Mouse (Mus musculus): ENCODE data around the gene Slit3. TPM values are rescaled to one million over a fixed set of nuclear protein-coding genes. Genes with fewer than 3 reads are reported as not detected.

The Slit3 gene
- polyA plus RNA-seq, 1 experiment from 2014 or later, result 24.1 TPM

DNA sequence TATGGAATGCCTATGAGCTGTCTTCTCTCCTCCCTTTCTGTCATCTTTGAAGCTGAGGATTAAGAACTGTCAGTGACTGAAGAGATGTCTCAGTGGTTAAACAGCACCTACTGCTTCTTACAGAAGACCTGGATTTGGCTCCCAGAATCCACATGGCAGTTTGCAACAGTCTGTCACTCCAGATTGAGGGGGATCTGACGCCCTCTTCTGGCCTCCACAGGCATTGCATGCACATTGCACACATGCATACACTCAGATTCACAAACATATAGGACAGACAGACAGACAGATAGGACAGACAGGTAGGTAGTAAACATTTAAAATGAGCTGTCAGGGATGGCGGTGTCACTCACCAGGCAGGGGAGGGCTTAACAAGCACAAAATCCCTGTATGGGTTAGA lies 615.8 kb downstream of the Slit3 start:
- 61% methylated on average over 2 of the region's 2 CpGs for WGBS
- Histone ChIP-seq H3K4me2 (ENCODE audit: low read depth, low read length) (no peak overlapping the region), H3K27me3 (replicated peaks; ENCODE audit: control insufficient read depth, insufficient read depth, low read length) (no peaks in the 10 kb centered on the region), H3K4me1 (ENCODE audit: control insufficient read depth, insufficient read depth, low read length) (no peaks in the 10 kb centered on the region), H3K4me3 (ENCODE audit: low read depth, low read length) (no peak overlapping the region), H3K36me3 (ENCODE audit: control insufficient read depth, insufficient read depth, low read length) (no peaks in the 10 kb centered on the region), H3K9ac (ENCODE audit: low read depth, low read length) (no peak overlapping the region), H3K27ac (replicated peaks; ENCODE audit: low read depth, low read length) (no peak overlapping the region), H3K9me3 (ENCODE audit: control insufficient read depth, low read length) (no peaks in the 10 kb centered on the region)
- ATAC-seq (ENCODE audit: low read depth) (no peak), DNase-seq (ENCODE audit: low spot score) (no peak)

DNA sequence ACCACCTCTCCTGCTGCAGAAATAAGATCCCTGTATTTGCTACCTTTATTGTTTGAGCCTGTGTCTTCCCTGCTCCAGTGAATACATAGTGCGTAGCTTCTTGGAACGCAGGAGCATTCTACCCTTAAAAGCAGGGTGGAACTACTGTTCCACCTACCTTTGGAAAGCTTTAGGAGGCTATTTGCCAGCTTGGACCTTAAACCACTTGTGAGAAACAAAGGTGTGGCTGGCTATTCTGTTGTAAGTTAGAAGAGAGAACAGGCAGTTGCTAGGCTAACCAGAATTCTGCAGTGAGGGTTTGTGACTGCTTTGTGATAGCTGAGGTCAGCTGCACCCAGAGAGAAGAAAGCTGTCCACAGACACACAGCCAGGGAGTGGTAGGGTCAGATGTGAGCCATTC lies 616.2 kb downstream of the Slit3 start:
- Histone ChIP-seq H3K4me1 (ENCODE audit: control insufficient read depth, insufficient read depth, low read length) (no peaks in the 10 kb centered on the region), H3K4me3 (ENCODE audit: low read depth, low read length) (no peak overlapping the region), H3K9ac (ENCODE audit: low read depth, low read length) (no peak overlapping the region), H3K4me2 (ENCODE audit: low read depth, low read length) (no peak overlapping the region), H3K9me3 (ENCODE audit: control insufficient read depth, low read length) (no peaks in the 10 kb centered on the region), H3K36me3 (ENCODE audit: control insufficient read depth, insufficient read depth, low read length) (no peaks in the 10 kb centered on the region), H3K27ac (replicated peaks; ENCODE audit: low read depth, low read length) (no peak overlapping the region), H3K27me3 (replicated peaks; ENCODE audit: control insufficient read depth, insufficient read depth, low read length) (no peaks in the 10 kb centered on the region)
- no peak for DNase-seq (ENCODE audit: low spot score)
- no peak for ATAC-seq (ENCODE audit: low read depth)
- WGBS, result 87% methylated on average over 2 of the region's 2 CpGs

DNA sequence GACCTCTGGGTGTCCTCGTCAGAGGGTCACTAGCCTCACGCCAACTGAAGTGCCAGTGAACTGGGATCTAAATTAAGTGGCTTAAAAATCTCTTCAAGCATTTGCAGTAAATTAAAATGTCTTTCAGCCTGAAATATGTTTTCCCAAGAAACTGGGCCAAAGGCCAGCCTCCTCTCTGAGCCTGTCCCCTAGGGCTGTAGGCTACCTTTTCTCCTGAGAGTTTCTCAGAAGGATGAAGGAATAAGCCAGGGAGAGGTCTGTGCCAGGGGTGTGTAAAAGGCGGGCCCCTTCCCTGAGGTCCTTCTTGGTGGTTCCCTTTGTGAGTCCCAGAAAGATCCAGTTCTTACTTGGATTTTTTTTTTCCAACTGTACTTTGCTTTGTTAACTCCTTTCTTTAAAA lies 617.1 kb downstream of the Slit3 start:
- Histone ChIP-seq H3K27ac (replicated peaks; ENCODE audit: low read depth, low read length) (no peak overlapping the region), H3K27me3 (replicated peaks; ENCODE audit: control insufficient read depth, insufficient read depth, low read length) (no peaks in the 10 kb centered on the region), H3K4me3 (ENCODE audit: low read depth, low read length) (no peak overlapping the region), H3K4me1 (ENCODE audit: control insufficient read depth, insufficient read depth, low read length) (no peaks in the 10 kb centered on the region), H3K9me3 (ENCODE audit: control insufficient read depth, low read length) (no peaks in the 10 kb centered on the region), H3K9ac (ENCODE audit: low read depth, low read length) (no peak overlapping the region), H3K36me3 (ENCODE audit: control insufficient read depth, insufficient read depth, low read length) (no peaks in the 10 kb centered on the region), H3K4me2 (ENCODE audit: low read depth, low read length) (no peak overlapping the region)
- no peak for ATAC-seq (ENCODE audit: low read depth)
- DNase-seq (ENCODE audit: low spot score), result peak; percentile 8
- WGBS, result 57% methylated on average over 3 of the region's 3 CpGs

DNA sequence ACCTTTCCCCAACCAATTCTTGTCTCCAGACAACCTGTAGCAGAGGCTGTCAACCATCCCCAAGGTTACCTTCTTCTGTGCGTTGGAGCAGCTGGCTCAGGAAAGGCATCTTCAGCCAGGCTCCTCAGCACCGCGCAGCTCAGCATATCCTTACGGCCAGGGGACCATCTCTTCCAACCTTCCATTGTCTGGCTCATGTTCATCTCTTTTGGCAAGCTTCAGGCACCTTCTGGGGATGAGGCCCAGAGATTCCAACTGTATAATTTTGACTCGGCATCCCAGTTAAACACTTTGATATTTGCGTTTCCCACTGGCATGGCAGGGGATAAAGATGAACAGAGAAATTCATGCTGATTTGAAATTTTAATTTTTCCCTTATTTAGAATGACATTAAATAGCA lies 622.6 kb downstream of the Slit3 start:
- DNase-seq (ENCODE audit: low spot score) (no peak), ATAC-seq (ENCODE audit: low read depth) (no peak)
- H3K4me3 ChIP-seq (ENCODE audit: low read depth, low read length), result no peak overlapping the region
- no peak overlapping the region for H3K27ac ChIP-seq (replicated peaks; ENCODE audit: low read depth, low read length)
- H3K9me3 ChIP-seq (ENCODE audit: control insufficient read depth, low read length), result no peaks in the 10 kb centered on the region
- no peaks in the 10 kb centered on the region for H3K36me3 ChIP-seq (ENCODE audit: control insufficient read depth, insufficient read depth, low read length)
- no peaks in the 10 kb centered on the region for H3K4me1 ChIP-seq (ENCODE audit: control insufficient read depth, insufficient read depth, low read length)
- no peak overlapping the region for H3K9ac ChIP-seq (ENCODE audit: low read depth, low read length)
- WGBS, result 86% methylated on average over 6 of the region's 6 CpGs
- no peak overlapping the region for H3K4me2 ChIP-seq (ENCODE audit: low read depth, low read length)
- H3K27me3 ChIP-seq (replicated peaks; ENCODE audit: control insufficient read depth, insufficient read depth, low read length), result no peaks in the 10 kb centered on the region

DNA sequence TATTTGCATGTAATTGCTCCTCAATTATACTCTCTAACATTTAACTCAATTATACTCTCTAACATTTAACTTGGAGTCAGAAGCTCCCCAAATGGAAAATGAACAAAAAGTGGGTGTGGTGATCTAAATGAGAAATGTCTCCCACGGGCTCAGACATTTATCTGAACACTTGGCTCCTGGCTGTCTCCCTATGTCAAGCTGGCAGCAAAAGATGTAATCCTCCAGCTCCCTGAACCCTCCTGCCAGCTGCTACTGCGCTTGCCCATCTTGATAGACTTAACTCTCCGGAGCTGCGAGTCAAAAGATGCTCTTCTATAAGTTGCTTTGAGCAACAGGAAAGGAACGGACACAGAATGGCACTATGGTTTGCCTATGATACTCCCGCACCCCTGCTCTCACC lies 623.5 kb downstream of the Slit3 start:
- no peak overlapping the region for H3K4me3 ChIP-seq (ENCODE audit: low read depth, low read length)
- H3K27me3 ChIP-seq (replicated peaks; ENCODE audit: control insufficient read depth, insufficient read depth, low read length), result no peaks in the 10 kb centered on the region
- DNase-seq (ENCODE audit: low spot score) (no peak), ATAC-seq (ENCODE audit: low read depth) (no peak)
- H3K36me3 ChIP-seq (ENCODE audit: control insufficient read depth, insufficient read depth, low read length), result no peaks in the 10 kb centered on the region
- no peaks in the 10 kb centered on the region for H3K4me1 ChIP-seq (ENCODE audit: control insufficient read depth, insufficient read depth, low read length)
- WGBS, result 85% methylated on average over 6 of the region's 6 CpGs
- H3K9ac ChIP-seq (ENCODE audit: low read depth, low read length), result no peak overlapping the region
- H3K9me3 ChIP-seq (ENCODE audit: control insufficient read depth, low read length), result no peaks in the 10 kb centered on the region
- no peak overlapping the region for H3K27ac ChIP-seq (replicated peaks; ENCODE audit: low read depth, low read length)
- H3K4me2 ChIP-seq (ENCODE audit: low read depth, low read length), result no peak overlapping the region

DNA sequence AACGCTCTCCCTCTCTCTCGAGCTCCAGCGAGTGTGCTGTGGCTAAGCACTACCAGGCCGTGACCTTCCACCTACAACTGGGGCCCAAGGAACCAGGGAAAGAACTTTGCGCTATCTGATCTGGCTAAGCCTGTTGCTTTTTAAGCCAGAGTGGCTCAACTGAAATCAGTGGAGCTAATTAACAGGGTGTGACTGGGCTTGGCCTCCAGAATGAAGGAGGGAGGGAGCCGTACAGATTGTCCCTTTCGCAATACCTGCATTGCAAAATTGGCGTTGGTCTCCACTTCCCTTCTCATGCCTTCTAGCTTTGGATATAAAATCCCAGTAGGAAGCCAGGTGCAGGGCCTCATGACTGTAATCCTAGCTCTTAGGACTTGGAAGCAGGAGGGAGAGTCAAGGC lies 629.6 kb downstream of the Slit3 start:
- no peaks in the 10 kb centered on the region for H3K9me3 ChIP-seq (ENCODE audit: control insufficient read depth, low read length)
- H3K9ac ChIP-seq (ENCODE audit: low read depth, low read length), result no peak overlapping the region
- H3K36me3 ChIP-seq (ENCODE audit: control insufficient read depth, insufficient read depth, low read length), result no peaks in the 10 kb centered on the region
- H3K27ac ChIP-seq (replicated peaks; ENCODE audit: low read depth, low read length), result no peak overlapping the region
- H3K4me1 ChIP-seq (ENCODE audit: control insufficient read depth, insufficient read depth, low read length), result no peaks in the 10 kb centered on the region
- WGBS, result 62% methylated on average over 8 of the region's 8 CpGs
- no peaks in the 10 kb centered on the region for H3K27me3 ChIP-seq (replicated peaks; ENCODE audit: control insufficient read depth, insufficient read depth, low read length)
- H3K4me2 ChIP-seq (ENCODE audit: low read depth, low read length), result no peak overlapping the region
- ATAC-seq (ENCODE audit: low read depth) (peak; percentile 22; the same call in 1 of the 2 replicates), DNase-seq (ENCODE audit: low spot score) (peak; percentile 52)
- H3K4me3 ChIP-seq (ENCODE audit: low read depth, low read length), result no peak overlapping the region

DNA sequence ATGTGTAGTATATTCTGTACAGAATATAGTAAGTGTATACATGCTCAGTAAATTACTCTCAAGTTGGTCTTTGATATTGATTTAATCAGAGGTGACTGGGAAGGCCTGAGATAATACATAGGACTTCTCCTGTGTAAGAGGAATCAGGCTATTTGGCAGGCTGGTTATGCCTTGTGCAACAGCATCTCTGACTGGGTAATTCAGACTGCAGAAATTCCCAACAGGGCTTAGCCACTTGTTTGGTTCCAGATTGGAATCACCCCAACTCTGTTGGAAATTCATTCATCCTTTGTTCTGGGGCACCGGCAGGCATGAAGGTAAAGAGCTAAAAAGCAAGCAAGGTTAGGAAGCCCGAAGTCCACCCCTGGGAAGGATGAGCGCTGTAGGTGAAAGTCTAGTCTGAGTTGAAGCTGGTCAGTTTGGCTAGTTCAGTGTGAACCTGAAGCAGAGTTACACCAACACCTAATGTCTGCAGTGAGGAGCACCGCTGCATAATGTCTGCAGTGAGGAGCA lies 633.9 kb downstream of the Slit3 start:
- H3K4me3 ChIP-seq (ENCODE audit: low read depth, low read length), result no peak overlapping the region

DNA sequence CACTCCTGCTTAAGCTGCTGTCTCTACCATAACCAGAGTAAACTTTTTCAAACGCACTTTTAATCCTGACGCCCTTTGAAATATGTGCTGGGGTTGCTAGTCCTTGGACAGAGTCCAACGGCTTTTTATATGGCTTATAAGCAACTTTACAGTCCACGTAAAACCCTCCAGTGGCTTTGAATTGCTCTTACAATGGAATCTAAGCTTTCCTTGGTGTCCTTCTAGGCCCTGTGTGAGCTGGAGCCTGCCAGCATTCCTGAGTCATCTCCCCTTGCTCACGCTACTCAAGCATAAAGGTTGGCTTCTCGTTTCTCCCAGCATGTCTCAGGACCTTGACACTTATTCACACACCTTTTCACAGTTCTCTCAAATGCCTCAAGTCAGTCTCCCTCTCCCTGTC lies 634.5 kb downstream of the Slit3 start:
- no peaks in the 10 kb centered on the region for H3K9me3 ChIP-seq (ENCODE audit: control insufficient read depth, low read length)
- no peak overlapping the region for H3K27ac ChIP-seq (replicated peaks; ENCODE audit: low read depth, low read length)

More for the DNA sequence above, 633.9 kb downstream of the Slit3 start:
- no peak for DNase-seq (ENCODE audit: low spot score)
- no peak for ATAC-seq (ENCODE audit: low read depth)
- WGBS, result 88% methylated on average over 4 of the region's 4 CpGs
- Histone ChIP-seq H3K9me3 (ENCODE audit: control insufficient read depth, low read length) (no peaks in the 10 kb centered on the region), H3K9ac (ENCODE audit: low read depth, low read length) (no peak overlapping the region), H3K27ac (replicated peaks; ENCODE audit: low read depth, low read length) (no peak overlapping the region), H3K4me2 (ENCODE audit: low read depth, low read length) (no peak overlapping the region), H3K4me1 (ENCODE audit: control insufficient read depth, insufficient read depth, low read length) (no peaks in the 10 kb centered on the region), H3K27me3 (replicated peaks; ENCODE audit: control insufficient read depth, insufficient read depth, low read length) (no peaks in the 10 kb centered on the region), H3K36me3 (ENCODE audit: control insufficient read depth, insufficient read depth, low read length) (no peaks in the 10 kb centered on the region)

DNA sequence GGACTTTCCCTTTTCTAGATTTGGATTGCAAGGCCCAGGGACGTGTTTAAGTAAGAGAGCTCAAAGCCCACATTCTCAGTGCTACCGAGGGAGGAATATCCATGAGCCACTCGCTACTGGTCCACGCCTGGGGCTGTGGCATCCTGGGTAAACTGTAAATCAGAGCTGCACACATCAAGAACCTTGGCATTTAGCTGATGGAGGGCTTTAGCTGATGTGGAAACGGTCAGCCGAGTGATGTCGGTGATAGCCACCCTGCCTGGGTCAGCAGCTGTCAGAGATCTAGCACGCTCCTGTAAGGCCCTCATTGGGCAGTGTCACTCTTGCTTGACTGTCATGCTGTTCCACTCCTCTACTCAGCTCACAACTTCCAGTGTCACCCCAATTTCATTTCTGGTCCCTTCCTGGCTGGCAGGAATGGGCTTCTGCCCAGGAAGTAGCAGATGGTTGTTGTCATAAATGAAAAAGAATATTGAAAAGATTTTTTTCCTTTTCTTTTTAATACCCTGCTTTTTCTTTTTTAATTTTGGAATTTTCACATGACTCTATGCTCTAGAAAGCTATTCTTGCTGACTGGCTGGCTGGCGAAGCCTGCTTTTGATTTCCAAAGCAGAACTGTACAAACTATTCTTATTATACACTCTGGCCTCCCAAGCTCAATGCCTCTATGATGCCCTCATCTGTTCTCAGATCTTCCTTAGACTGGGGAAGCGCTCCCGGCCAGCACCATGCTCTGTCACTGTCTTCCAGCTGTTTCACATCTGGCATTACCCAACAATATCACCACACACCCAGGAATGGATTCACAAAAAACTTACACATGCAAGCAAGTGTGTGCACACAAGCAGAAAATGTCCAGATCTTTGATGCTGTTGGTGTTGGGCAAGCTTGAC lies 635.6 kb downstream of the Slit3 start:
- Histone ChIP-seq H3K36me3 (ENCODE audit: control insufficient read depth, insufficient read depth, low read length) (no peaks in the 10 kb centered on the region), H3K4me3 (ENCODE audit: low read depth, low read length) (no peak overlapping the region), H3K9ac (ENCODE audit: low read depth, low read length) (no peak overlapping the region), H3K27ac (replicated peaks; ENCODE audit: low read depth, low read length) (no peak overlapping the region), H3K9me3 (ENCODE audit: control insufficient read depth, low read length) (no peaks in the 10 kb centered on the region), H3K27me3 (replicated peaks; ENCODE audit: control insufficient read depth, insufficient read depth, low read length) (no peaks in the 10 kb centered on the region), H3K4me1 (ENCODE audit: control insufficient read depth, insufficient read depth, low read length) (no peaks in the 10 kb centered on the region), H3K4me2 (ENCODE audit: low read depth, low read length) (no peak overlapping the region)
- ATAC-seq (ENCODE audit: low read depth) (no peak), DNase-seq (ENCODE audit: low spot score) (no peak)
- WGBS, result 75% methylated on average over 11 of the region's 11 CpGs

More for the DNA sequence above, 634.5 kb downstream of the Slit3 start:
- no peak overlapping the region for H3K4me3 ChIP-seq (ENCODE audit: low read depth, low read length)
- 57% methylated on average over 6 of the region's 6 CpGs for WGBS
- no peaks in the 10 kb centered on the region for H3K27me3 ChIP-seq (replicated peaks; ENCODE audit: control insufficient read depth, insufficient read depth, low read length)
- DNase-seq (ENCODE audit: low spot score), result no peak
- no peak overlapping the region for H3K4me2 ChIP-seq (ENCODE audit: low read depth, low read length)
- H3K9ac ChIP-seq (ENCODE audit: low read depth, low read length), result no peak overlapping the region
- ATAC-seq (ENCODE audit: low read depth), result 0 out of 2 replicates have a peak, but pooled peaks have one; percentile 15
- H3K4me1 ChIP-seq (ENCODE audit: control insufficient read depth, insufficient read depth, low read length), result no peaks in the 10 kb centered on the region
- no peaks in the 10 kb centered on the region for H3K36me3 ChIP-seq (ENCODE audit: control insufficient read depth, insufficient read depth, low read length)
